Mouse (Mus musculus): ENCODE data around the gene Arl5a. TPM values are rescaled to one million over a fixed set of nuclear protein-coding genes. Genes with fewer than 3 reads are reported as not detected.

Gene Arl5a
- polyA plus RNA-seq, 1 experiment from 2014 or later, result 40.2 TPM

DNA sequence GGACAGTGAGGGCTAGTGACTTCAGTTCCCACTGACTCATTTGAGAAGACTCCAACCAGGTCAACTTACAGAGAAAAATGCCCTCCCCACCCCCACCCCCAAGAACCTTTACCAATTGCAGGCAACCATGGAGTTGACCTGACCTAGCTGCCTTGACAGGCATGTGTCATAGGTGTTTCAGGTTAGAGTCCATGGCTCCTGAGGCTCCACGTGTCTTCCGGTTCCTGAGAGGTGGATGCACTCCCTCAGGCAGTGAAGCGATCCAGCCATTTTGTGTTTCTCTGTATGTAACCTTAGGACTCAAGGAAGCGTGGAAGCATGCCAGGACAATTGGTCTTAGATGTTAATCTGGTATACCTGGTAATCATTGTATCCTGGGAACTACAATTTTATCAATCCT lies 13.7 kb upstream of the Arl5a start:
- ATAC-seq (replicated peaks), result no peak
- Histone ChIP-seq H3K9ac (no peak overlapping the region), H3K36me3 (replicated peaks) (no peaks in the 10 kb centered on the region; the same call in 1 of the 2 replicates), H3K27me3 (replicated peaks) (no peaks in the 10 kb centered on the region), H3K4me1 (no peaks in the 10 kb centered on the region), H3K27ac (no peak overlapping the region), H3K9me3 (no peaks in the 10 kb centered on the region), H3K4me3 (no peak overlapping the region), H3K4me2 (no peak overlapping the region)
- WGBS, result 94% methylated on average over 4 of the region's 4 CpGs

DNA sequence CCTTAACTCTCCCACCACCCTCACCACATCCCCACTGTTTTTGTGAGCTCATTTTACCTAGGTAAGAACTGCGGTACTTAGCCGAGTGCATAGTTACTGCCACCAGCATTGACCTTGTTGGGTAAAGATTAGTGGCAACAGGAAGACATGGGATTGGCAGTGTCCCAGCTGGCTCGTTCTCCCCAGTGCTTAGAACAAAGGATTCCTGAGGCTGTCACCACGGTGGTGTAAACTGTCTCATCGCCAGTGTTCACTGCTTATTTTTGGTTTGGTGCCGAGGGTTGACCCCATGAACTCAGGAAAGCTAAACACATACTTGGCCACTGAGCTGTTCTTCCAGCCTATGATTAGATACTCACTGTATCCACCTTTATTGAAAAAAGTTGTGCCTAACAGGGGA lies 13.3 kb upstream of the Arl5a start:
- Histone ChIP-seq H3K9ac (no peak overlapping the region), H3K27ac (no peak overlapping the region), H3K4me3 (no peak overlapping the region), H3K36me3 (replicated peaks) (no peaks in the 10 kb centered on the region; the same call in 1 of the 2 replicates), H3K4me2 (no peak overlapping the region), H3K9me3 (no peaks in the 10 kb centered on the region), H3K27me3 (replicated peaks) (no peaks in the 10 kb centered on the region), H3K4me1 (no peaks in the 10 kb centered on the region)
- WGBS, result 61% methylated on average over 6 of the region's 6 CpGs
- no peak for ATAC-seq (replicated peaks)

DNA sequence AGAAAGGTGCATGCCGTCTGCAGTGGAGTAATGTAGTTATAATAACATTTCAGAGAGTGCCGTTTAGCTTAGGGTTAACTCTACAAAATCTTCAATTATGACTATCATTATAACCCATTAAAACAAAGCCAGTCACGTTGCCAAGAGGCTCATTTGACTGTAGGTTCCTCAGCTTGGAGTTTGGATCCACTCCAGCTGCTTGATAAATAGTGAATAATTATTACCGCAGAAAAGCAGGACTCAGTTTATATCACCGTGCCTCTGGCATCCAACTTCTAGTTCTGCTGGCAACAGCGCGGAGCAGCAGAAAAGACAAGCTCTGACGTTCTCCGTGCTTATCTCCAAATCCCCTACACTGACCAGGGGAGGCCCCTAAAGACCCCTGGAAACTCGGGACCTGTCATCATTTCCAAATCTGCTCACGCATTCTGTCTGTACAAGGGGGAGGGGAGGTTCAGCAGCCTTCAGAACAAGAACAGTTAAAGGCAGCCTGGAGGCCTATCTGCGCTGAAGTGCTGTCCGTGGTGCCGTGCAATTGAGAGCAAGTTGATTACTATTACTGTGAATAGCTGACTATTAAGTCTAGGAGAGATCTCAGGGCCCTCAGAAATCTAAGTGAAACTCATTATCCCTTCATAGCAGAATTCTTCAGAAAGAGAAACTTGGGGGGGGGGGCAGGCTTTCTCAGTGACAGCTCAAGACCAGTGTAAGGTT lies 11.4 kb upstream of the Arl5a start:
- no peaks in the 10 kb centered on the region for H3K9me3 ChIP-seq
- H3K27me3 ChIP-seq (replicated peaks), result no peaks in the 10 kb centered on the region
- H3K36me3 ChIP-seq (replicated peaks), result no peaks in the 10 kb centered on the region; the same call in 1 of the 2 replicates
- 60% methylated on average over 14 of the region's 14 CpGs for WGBS
- no peak overlapping the region for H3K9ac ChIP-seq
- 0 out of 2 replicates have a peak, but pooled peaks have one; percentile 39 for ATAC-seq (replicated peaks)
- no peaks in the 10 kb centered on the region for H3K4me1 ChIP-seq
- no peak overlapping the region for H3K4me3 ChIP-seq
- H3K27ac ChIP-seq, result no peak overlapping the region
- no peak overlapping the region for H3K4me2 ChIP-seq

DNA sequence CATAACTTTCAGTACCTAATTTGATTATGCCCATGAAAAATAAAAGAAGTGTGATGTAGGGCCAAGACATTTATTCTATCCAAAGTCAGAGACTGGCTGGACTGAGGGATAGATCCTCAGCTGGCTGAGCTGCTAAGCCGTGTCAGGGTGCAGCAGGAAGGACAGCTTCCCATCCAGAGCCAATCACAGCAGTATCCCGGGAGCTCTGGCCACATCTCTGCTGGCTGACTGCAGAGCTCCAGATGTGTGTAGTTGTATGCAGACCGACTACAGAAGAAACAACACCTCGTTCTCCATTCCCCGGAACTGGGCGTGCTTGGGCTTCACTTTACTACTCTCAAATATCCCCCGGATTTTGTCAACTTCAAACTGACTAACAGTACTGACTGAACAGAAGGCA lies 8.7 kb upstream of the Arl5a start:
- H3K4me2 ChIP-seq, result no peak overlapping the region
- H3K27me3 ChIP-seq (replicated peaks), result no peaks in the 10 kb centered on the region
- no peaks in the 10 kb centered on the region for H3K4me1 ChIP-seq
- H3K4me3 ChIP-seq, result no peak overlapping the region
- no peak for ATAC-seq (replicated peaks)
- H3K9ac ChIP-seq, result no peak overlapping the region
- no peaks in the 10 kb centered on the region; the same call in 1 of the 2 replicates for H3K36me3 ChIP-seq (replicated peaks)
- WGBS, result 65% methylated on average over 7 of the region's 7 CpGs
- no peak overlapping the region for H3K27ac ChIP-seq
- no peaks in the 10 kb centered on the region for H3K9me3 ChIP-seq

DNA sequence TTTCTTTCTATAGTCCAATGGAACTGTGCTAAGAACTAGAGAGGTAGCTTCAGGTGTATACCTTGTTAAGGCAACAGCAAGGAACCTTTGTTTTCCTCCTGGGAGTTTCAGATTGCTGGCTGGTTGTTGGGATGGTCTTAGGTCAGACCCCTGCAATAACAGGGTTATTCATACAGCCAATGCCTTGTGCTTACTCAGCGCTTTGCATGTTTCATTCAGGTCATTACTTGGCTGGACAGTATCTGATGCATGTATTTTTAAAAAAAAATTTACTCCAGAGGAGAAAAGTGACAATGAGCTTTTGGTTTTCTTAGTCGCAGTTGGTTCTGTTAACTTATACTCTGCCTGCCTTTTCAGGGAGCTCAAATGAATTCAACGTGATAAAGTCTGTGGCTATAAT lies 2.7 kb upstream of the Arl5a start:
- Histone ChIP-seq H3K36me3 (replicated peaks) (no peaks in the 10 kb centered on the region), H3K4me2 (no peak overlapping the region), H3K27ac (no peak overlapping the region), H3K9me3 (no peaks in the 10 kb centered on the region), H3K27me3 (replicated peaks) (no peaks in the 10 kb centered on the region), H3K9ac (no peak overlapping the region), H3K4me1 (peaks cover 16% of the 10 kb centered on the region), H3K4me3 (no peak overlapping the region)
- WGBS, result 90% methylated on average over 3 of the region's 3 CpGs
- ATAC-seq (replicated peaks), result no peak

DNA sequence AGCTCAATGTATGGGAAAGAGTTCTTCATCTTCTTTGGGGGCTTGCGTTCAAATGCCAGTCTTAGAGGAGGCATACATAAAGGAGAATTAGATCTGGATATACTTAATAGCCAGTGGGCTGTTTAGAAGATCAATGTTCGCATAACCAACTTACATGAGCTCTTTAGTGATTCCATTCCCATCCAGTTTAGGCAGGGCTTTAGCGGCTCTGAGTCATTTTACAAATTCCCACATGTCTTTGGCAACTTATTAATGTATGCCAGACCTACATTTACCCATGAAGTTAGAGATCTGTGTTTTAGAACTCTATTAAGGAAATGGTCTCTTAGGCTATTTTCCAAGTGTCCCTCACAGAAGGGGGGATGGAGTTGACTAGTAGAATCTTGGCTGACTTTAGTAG lies 1.3 kb upstream of the Arl5a start:
- Histone ChIP-seq H3K36me3 (replicated peaks) (no peaks in the 10 kb centered on the region), H3K27me3 (replicated peaks) (no peaks in the 10 kb centered on the region), H3K27ac (no peak overlapping the region), H3K4me2 (0 out of 2 replicates have a peak overlapping the region, but pooled peaks have one; percentile 72), H3K4me3 (no peak overlapping the region), H3K4me1 (peaks cover 29% of the 10 kb centered on the region), H3K9ac (no peak overlapping the region), H3K9me3 (no peaks in the 10 kb centered on the region)
- WGBS, result 89% methylated on average over 3 of the region's 3 CpGs
- ATAC-seq (replicated peaks), result no peak

DNA sequence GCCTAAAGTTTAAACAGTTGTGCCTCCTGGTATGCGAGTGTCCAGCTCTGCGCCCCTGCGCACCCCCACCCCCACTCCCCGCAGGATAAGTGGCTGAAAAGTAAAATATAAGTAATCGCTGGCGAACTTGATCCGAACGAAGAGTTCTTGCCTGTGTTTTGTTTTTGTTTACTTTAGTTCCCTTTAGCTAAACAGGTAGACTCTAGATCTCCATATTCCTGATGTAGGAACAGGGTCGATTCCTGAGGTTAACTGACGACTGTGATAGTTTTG lies 758 bp upstream of the Arl5a start:
- 24% methylated on average over 10 of the region's 10 CpGs for WGBS
- ATAC-seq (replicated peaks), result peak; percentile 30; the same call in 1 of the 2 replicates
- H3K9me3 ChIP-seq, result no peaks in the 10 kb centered on the region
- peak overlapping the region; percentile 66; the same call in 1 of the 2 replicates for H3K27ac ChIP-seq
- no peaks in the 10 kb centered on the region for H3K36me3 ChIP-seq (replicated peaks)
- no peaks in the 10 kb centered on the region for H3K27me3 ChIP-seq (replicated peaks)
- H3K4me2 ChIP-seq, result peak overlapping the region; percentile 72
- H3K4me3 ChIP-seq, result peak overlapping the region; percentile 62
- peak overlapping the region; percentile 77 for H3K9ac ChIP-seq
- peaks cover 33% of the 10 kb centered on the region for H3K4me1 ChIP-seq

DNA sequence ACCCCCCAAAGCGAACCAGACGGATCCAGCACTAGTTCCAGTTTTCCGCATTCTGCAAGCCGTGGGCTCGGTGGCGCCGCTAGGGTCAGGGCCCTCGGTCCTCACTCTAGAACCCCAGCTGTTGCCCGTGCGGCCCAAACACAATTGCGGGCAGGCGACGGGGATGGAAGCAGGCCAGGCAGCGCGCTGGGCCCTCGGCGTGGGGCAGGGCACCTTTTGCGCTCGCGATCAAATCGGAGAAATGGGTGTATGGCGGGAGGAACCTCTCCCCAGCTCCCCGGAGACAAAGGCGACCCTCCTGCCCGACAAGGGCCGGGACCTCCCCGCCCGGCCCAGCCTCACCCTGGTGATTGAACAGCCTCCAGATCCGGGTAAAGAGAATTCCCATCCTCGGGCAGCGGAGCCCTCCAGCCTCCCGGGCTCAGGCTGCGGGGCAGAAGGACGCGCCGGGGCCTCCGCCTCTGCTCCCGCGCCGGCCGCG lies 413 bp downstream of the Arl5a start:
- under 1% methylated on average over 42 of the region's 42 CpGs for WGBS
- no peaks in the 10 kb centered on the region for H3K9me3 ChIP-seq
- H3K36me3 ChIP-seq (replicated peaks), result no peaks in the 10 kb centered on the region
- peak; percentile 90 for ATAC-seq (replicated peaks)
- peak overlapping the region; percentile 77 for H3K9ac ChIP-seq
- H3K4me2 ChIP-seq, result peak overlapping the region; percentile 72
- H3K27ac ChIP-seq, result peak overlapping the region; percentile 82
- H3K4me1 ChIP-seq, result peaks cover 33% of the 10 kb centered on the region
- H3K27me3 ChIP-seq (replicated peaks), result no peaks in the 10 kb centered on the region
- H3K4me3 ChIP-seq, result peak overlapping the region; percentile 62

DNA sequence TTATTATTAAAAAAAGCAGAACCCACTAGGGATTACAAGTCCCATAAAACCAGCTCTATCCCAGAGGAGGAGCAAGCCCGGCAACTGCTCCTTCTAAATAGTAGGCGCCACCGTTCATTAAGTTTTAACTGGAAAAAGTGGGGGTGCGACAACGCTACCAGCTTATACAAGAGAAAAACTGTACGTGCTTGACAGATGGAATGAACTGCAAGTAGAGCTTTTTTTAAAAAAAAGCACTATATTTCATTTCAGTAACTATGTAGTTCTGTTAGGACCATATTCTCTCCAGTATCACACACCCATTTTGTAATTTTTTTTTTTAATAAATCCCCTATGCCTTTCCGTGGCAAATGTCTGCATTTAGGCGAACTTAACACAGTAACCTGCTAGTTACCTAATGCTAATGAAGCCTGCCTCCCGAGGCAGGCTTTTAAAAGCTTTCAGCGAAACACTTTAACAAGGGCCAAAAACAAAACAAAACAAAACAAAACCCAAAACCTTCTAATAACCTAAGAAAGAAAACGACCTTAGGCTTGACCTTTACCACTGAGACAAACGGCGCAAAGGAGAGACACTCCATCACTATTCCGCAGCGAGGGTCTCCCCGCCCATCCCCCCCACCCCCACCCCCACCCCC lies 972 bp downstream of the Arl5a start:
- Histone ChIP-seq H3K27me3 (replicated peaks) (no peaks in the 10 kb centered on the region), H3K27ac (no peak overlapping the region), H3K4me2 (peak overlapping the region; percentile 72), H3K36me3 (replicated peaks) (no peaks in the 10 kb centered on the region), H3K9ac (peak overlapping the region; percentile 77), H3K4me3 (peak overlapping the region; percentile 62), H3K9me3 (no peaks in the 10 kb centered on the region), H3K4me1 (peaks cover 33% of the 10 kb centered on the region)
- WGBS, result 3% methylated on average over 16 of the region's 16 CpGs
- no peak for ATAC-seq (replicated peaks)

DNA sequence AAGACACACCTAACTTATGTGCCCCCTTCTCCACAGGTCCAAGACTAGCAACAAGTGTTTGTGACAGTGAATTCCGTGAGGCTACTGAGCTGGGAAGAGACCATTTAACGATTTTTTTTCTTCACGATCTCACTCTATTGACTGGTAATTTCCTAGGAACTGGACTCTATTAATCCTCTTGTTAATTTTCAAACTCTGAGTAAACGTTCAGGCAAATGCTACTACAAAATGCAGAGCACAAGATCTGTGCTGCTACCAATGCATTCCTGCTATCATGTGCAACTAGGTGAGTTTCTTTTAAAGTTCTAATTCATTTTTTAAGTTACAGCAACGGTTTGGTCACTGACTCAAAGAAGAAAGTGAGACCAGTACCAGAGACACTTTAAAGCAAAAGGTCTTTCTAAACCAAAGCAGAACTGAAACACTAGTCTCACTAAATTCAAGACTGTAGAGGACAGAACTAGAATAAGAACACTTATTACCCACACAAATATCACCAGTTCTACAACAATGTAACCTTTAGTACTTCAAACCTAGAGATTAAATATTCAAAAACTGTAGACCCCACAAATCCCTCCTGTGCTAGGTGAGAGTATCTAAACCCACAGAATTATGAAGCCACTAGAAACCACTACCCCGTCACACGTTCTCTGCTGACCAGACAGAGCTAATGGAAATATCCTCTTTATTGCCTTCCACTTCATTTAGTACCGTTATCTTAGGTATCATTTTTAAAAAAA lies 1.7 kb downstream of the Arl5a start:
- no peak overlapping the region for H3K27ac ChIP-seq
- no peak for ATAC-seq (replicated peaks)
- WGBS, result 53% methylated on average over 8 of the region's 8 CpGs

DNA sequence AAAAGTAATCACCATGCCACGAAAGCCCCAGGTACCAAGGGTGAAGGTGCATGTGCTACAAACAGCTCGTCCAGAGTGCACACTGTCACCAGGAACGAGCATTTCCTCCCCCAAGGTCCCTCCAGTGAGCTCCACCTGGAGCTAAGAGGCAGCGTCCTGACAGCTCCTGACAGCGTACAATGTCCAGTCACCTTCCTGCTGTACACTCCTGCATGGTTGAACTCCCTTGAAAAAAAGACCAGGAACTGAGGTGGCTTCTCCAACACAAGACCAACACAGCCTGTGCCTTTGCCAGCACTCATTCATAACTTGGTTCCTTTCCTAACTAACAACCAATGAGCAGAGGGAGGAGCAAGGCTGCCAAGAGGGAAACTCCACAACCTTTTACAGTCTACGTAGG lies 3.5 kb downstream of the Arl5a start:
- H3K36me3 ChIP-seq (replicated peaks), result peaks cover 4% of the 10 kb centered on the region; the same call in 1 of the 2 replicates

More for the DNA sequence above, 1.7 kb downstream of the Arl5a start:
- H3K9ac ChIP-seq, result peak overlapping the region; percentile 77
- peak overlapping the region; percentile 62 for H3K4me3 ChIP-seq
- no peaks in the 10 kb centered on the region for H3K36me3 ChIP-seq (replicated peaks)
- H3K27me3 ChIP-seq (replicated peaks), result no peaks in the 10 kb centered on the region
- peaks cover 33% of the 10 kb centered on the region for H3K4me1 ChIP-seq
- H3K4me2 ChIP-seq, result peak overlapping the region; percentile 72
- no peaks in the 10 kb centered on the region for H3K9me3 ChIP-seq

DNA sequence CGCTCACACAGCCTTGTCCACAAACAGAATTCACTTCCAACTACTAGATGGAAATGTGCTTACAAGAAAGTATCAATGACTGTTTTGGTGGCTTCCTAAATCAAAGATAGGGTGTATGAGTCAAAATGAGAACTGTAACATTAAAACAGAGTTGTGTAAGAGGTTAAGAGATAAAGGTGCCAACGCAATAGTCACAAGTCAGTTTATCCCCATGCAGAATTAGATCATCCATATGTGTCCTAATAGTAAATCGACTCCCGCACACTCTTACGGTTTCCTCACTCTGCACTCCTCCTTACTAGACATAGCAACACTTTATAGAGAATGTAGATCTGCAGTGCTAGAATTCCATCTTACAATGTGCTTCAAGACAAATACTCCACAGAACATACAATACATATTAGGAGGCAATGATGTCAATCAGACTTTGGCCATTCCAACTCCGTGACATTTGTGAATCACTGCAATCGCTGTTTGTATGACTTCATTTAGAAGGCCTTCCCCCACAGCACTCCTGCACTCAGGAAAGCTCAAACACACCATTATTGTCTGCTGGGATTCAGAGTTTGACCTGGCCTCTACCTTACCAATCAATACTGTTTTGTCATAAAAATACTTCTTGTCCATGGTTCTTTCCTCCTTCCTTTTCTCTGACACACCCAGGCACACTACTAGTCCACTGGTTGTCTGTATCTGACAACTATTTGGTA lies 4.5 kb downstream of the Arl5a start:
- H3K27ac ChIP-seq, result no peak overlapping the region
- H3K4me2 ChIP-seq, result no peak overlapping the region
- H3K9ac ChIP-seq, result no peak overlapping the region
- H3K27me3 ChIP-seq (replicated peaks), result no peaks in the 10 kb centered on the region
- no peak for ATAC-seq (replicated peaks)
- no peak overlapping the region for H3K4me3 ChIP-seq
- WGBS, result 93% methylated on average over 7 of the region's 7 CpGs
- peaks cover 13% of the 10 kb centered on the region for H3K36me3 ChIP-seq (replicated peaks)
- peaks cover 29% of the 10 kb centered on the region for H3K4me1 ChIP-seq
- H3K9me3 ChIP-seq, result peaks cover 3% of the 10 kb centered on the region; the same call in 1 of the 2 replicates

More for the DNA sequence above, 3.5 kb downstream of the Arl5a start:
- Histone ChIP-seq H3K4me3 (no peak overlapping the region), H3K9ac (no peak overlapping the region), H3K9me3 (no peaks in the 10 kb centered on the region), H3K27ac (no peak overlapping the region), H3K4me1 (peaks cover 33% of the 10 kb centered on the region), H3K27me3 (replicated peaks) (no peaks in the 10 kb centered on the region), H3K4me2 (no peak overlapping the region)
- 63% methylated on average over 6 of the region's 6 CpGs for whole genome bisulfite sequencing
- ATAC-seq (replicated peaks), result no peak

All from midbrain, embryonic 15.5 days (tissue).